Mouse (Mus musculus): ENCODE measurements around the gene Ube2j1. TPM values are rescaled to one million over a fixed set of nuclear protein-coding genes. Genes with fewer than 3 reads are reported as not detected.

Gene Ube2j1
- polyA plus RNA-seq, 1 experiment from 2014 or later = 43.6 TPM

DNA sequence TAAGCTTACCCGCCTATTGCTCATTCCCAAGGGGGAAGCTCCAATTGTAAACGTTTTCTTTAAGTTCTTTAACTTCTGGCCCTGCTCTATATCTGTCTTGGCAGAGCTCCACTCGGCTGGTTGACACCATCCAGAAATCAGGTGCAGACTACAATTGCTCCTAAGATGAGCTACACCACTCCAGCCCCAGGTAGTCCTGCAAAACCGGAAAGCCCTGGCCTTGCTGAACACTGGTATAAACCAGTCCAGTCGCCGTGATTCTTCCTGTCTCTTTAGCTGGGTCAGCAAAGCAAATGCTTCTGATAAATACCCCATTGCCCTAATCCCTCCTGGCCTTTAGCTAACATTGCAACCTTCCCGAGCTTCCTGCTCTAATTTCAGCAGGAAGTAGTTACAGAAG is 29.9 kb downstream of the Ube2j1 start:
- no peaks in the 10 kb centered on the region for H3K36me3 ChIP-seq (ENCODE audit: control insufficient read depth, insufficient read depth, low read length)
- H3K4me2 ChIP-seq (replicated peaks; ENCODE audit: low read depth, low read length) = no peak overlapping the region
- H3K27ac ChIP-seq (ENCODE audit: low read depth, low read length) = no peak overlapping the region
- no peak overlapping the region for H3K9ac ChIP-seq (ENCODE audit: low read depth, low read length)
- H3K9me3 ChIP-seq (ENCODE audit: control insufficient read depth, low read length) = no peaks in the 10 kb centered on the region
- WGBS = 45% methylated on average over 7 of the region's 7 CpGs
- no peaks in the 10 kb centered on the region for H3K4me1 ChIP-seq (ENCODE audit: control insufficient read depth, insufficient read depth, low read length)
- H3K4me3 ChIP-seq (ENCODE audit: low read length) = no peak overlapping the region
- no peak for ATAC-seq (ENCODE audit: low FRiP score, low TSS enrichment)
- no peaks in the 10 kb centered on the region for H3K27me3 ChIP-seq (ENCODE audit: control insufficient read depth, insufficient read depth, low read length)

DNA sequence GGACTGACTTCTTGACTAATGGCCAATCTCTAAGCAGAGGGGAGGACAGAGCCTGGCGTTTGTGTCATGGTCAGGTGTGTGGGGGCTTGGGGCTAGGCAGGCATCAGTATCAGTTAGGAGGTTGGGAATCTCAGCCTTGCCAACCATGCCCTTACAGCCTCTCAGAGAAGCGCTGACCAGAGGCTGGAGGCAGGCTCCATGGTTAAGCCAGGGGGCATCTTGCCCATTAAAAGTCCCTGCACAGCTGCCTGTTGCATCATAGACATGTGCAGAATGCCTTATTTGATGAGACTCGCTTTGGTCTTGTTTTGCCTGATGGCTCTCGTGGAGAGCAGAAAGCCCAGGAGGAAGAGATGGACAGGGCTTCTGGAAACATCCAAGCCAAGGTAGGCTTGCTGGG is 31.8 kb downstream of the Ube2j1 start, which contains the start of gene Gabrr2:
TSS of gene Gabrr2 (plus strand) at position 19 of the 400 bp plus-strand sequence.
- 83% methylated on average over 4 of the region's 4 CpGs for WGBS
- no peak within 1 kb of the TSS for H3K27ac ChIP-seq (ENCODE audit: low read depth, low read length)
- no peak for ATAC-seq (ENCODE audit: low FRiP score, low TSS enrichment)
- no peaks in the 10 kb centered on the region for H3K4me1 ChIP-seq (ENCODE audit: control insufficient read depth, insufficient read depth, low read length)
- no peaks in the 10 kb centered on the region for H3K36me3 ChIP-seq (ENCODE audit: control insufficient read depth, insufficient read depth, low read length)
- H3K4me2 ChIP-seq (replicated peaks; ENCODE audit: low read depth, low read length) = no peak within 1 kb of the TSS
- no peak within 1 kb of the TSS for H3K9ac ChIP-seq (ENCODE audit: low read depth, low read length)
- no peak within 1 kb of the TSS for H3K4me3 ChIP-seq (ENCODE audit: low read length)
- H3K27me3 ChIP-seq (ENCODE audit: control insufficient read depth, insufficient read depth, low read length) = no peaks in the 10 kb centered on the region
- no peaks in the 10 kb centered on the region for H3K9me3 ChIP-seq (ENCODE audit: control insufficient read depth, low read length)

DNA sequence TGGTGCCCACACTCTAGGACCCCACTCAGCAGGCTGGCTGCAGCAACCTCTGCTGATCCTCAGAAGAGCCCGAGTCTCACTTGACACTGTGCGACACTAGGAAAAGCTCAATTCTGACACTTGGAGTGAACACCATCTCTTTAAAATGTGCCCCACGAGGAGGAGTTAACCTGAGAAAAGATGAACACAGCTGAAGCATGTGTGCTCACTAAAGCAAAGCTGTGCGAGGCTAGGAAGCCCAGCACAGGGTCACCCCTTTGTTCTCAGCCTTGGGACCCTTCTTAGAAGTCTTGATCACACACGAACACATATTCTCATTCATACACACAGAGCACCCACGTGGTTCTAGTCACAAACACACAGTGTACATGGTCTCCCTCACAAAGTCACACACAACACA is 33.8 kb downstream of the Ube2j1 start:
- 71% methylated on average over 6 of the region's 6 CpGs for WGBS

DNA sequence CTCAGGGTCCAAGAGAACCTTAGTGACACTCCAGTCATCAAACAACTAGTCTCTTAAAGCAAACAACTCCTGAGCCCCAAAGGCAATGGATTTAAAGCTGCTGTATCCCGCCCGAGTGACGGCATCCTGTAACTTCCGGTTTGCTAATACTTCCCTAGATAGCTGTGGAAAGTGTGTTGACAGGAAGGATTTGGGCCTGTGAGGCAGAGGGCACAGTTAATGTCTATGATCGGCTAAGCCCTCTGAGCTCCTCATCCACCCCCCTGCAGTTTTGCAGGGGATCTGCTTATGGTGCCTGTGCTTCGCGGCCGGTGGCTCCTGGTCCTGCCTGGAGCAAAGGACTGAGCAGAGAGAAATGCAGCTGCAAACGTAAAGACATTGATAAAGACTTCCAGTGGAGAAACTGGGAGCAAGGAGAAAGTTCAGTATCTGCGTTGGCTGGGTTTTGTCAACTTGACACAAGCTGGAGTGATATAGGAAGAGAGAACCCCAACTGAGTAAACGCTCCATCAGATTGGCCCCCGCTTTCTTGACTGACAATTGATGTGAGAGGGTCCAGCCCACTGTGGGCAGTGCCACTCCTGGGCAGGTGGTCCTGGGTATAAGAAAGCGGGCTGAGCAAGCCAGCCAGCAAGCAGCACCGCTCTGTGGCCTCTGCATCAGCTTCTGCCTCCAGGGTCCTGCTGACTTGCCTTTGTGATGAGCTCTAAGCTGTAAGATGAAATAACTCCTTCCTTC is 35.2 kb downstream of the Ube2j1 start:
- 72% methylated on average over 14 of the region's 14 CpGs for WGBS
- no peak overlapping the region for H3K4me2 ChIP-seq (replicated peaks; ENCODE audit: low read depth, low read length)

More for the DNA sequence above, 33.8 kb downstream of the Ube2j1 start:
- Histone ChIP-seq H3K4me1 (ENCODE audit: control insufficient read depth, insufficient read depth, low read length) (no peaks in the 10 kb centered on the region), H3K27ac (ENCODE audit: low read depth, low read length) (no peak overlapping the region), H3K27me3 (ENCODE audit: control insufficient read depth, insufficient read depth, low read length) (no peaks in the 10 kb centered on the region), H3K36me3 (ENCODE audit: control insufficient read depth, insufficient read depth, low read length) (no peaks in the 10 kb centered on the region), H3K9me3 (ENCODE audit: control insufficient read depth, low read length) (no peaks in the 10 kb centered on the region), H3K9ac (ENCODE audit: low read depth, low read length) (no peak overlapping the region), H3K4me3 (ENCODE audit: low read length) (no peak overlapping the region), H3K4me2 (replicated peaks; ENCODE audit: low read depth, low read length) (no peak overlapping the region)
- ATAC-seq (ENCODE audit: low FRiP score, low TSS enrichment) = no peak

DNA sequence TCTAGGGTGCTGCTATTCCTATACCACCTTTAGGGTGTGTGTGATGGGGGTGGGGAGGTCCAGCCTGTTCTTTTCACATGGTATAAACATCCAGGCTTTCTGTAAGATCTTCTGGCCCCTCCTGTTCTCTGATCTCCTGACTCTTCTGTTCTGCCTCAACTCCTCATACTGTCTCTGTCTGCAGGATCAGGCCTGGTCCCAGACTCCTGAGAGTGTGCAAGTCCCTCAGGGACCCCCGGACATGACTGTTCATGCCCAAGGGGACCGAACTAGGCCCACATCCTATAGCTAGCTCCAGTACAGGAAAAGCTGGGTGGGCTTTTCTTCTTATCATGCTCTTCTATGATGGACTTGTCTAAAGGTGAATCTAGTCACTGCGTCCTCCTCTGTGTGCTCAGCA is 36.1 kb downstream of the Ube2j1 start:
- H3K4me1 ChIP-seq (ENCODE audit: control insufficient read depth, insufficient read depth, low read length) = no peaks in the 10 kb centered on the region
- no peaks in the 10 kb centered on the region for H3K36me3 ChIP-seq (ENCODE audit: control insufficient read depth, insufficient read depth, low read length)
- no peak overlapping the region for H3K4me3 ChIP-seq (ENCODE audit: low read length)
- no peak overlapping the region for H3K27ac ChIP-seq (ENCODE audit: low read depth, low read length)
- H3K9ac ChIP-seq (ENCODE audit: low read depth, low read length) = no peak overlapping the region
- H3K9me3 ChIP-seq (ENCODE audit: control insufficient read depth, low read length) = no peaks in the 10 kb centered on the region
- no peak for ATAC-seq (ENCODE audit: low FRiP score, low TSS enrichment)
- no peaks in the 10 kb centered on the region for H3K27me3 ChIP-seq (ENCODE audit: control insufficient read depth, insufficient read depth, low read length)
- WGBS = 90% methylated on average over 3 of the region's 3 CpGs
- H3K4me2 ChIP-seq (replicated peaks; ENCODE audit: low read depth, low read length) = no peak overlapping the region

More for the DNA sequence above, 35.2 kb downstream of the Ube2j1 start:
- no peaks in the 10 kb centered on the region for H3K4me1 ChIP-seq (ENCODE audit: control insufficient read depth, insufficient read depth, low read length)
- no peaks in the 10 kb centered on the region for H3K9me3 ChIP-seq (ENCODE audit: control insufficient read depth, low read length)
- H3K9ac ChIP-seq (ENCODE audit: low read depth, low read length) = no peak overlapping the region
- no peak overlapping the region for H3K4me3 ChIP-seq (ENCODE audit: low read length)
- no peak for ATAC-seq (ENCODE audit: low FRiP score, low TSS enrichment)
- no peaks in the 10 kb centered on the region for H3K27me3 ChIP-seq (ENCODE audit: control insufficient read depth, insufficient read depth, low read length)
- H3K27ac ChIP-seq (ENCODE audit: low read depth, low read length) = no peak overlapping the region
- H3K36me3 ChIP-seq (ENCODE audit: control insufficient read depth, insufficient read depth, low read length) = no peaks in the 10 kb centered on the region

DNA sequence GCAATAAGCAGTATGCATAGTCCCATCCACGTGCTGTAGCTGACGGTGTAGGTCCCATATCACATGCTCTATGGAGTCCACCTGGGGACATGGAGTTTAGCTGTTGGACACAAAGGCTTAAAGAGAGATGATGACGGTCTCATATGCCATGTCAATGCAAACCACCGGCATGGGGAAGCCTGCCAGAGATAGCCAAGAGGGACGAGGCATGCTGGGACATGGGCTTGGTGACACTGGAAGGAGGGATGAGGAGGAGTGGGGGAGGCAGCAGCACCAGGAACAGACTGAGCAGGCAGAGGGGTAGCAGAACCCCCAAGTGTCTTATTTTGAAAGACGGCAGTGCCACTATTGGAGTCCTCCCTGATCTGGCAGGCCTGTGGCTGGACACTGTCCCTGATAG is 36.6 kb downstream of the Ube2j1 start:
- H3K27me3 ChIP-seq (ENCODE audit: control insufficient read depth, insufficient read depth, low read length) = no peaks in the 10 kb centered on the region
- no peak overlapping the region for H3K4me3 ChIP-seq (ENCODE audit: low read length)
- no peak overlapping the region for H3K9ac ChIP-seq (ENCODE audit: low read depth, low read length)
- ATAC-seq (ENCODE audit: low FRiP score, low TSS enrichment) = no peak
- 92% methylated on average over 6 of the region's 6 CpGs for WGBS
- no peaks in the 10 kb centered on the region for H3K9me3 ChIP-seq (ENCODE audit: control insufficient read depth, low read length)
- no peak overlapping the region for H3K27ac ChIP-seq (ENCODE audit: low read depth, low read length)
- H3K36me3 ChIP-seq (ENCODE audit: control insufficient read depth, insufficient read depth, low read length) = no peaks in the 10 kb centered on the region
- no peak overlapping the region for H3K4me2 ChIP-seq (replicated peaks; ENCODE audit: low read depth, low read length)
- no peaks in the 10 kb centered on the region for H3K4me1 ChIP-seq (ENCODE audit: control insufficient read depth, insufficient read depth, low read length)

DNA sequence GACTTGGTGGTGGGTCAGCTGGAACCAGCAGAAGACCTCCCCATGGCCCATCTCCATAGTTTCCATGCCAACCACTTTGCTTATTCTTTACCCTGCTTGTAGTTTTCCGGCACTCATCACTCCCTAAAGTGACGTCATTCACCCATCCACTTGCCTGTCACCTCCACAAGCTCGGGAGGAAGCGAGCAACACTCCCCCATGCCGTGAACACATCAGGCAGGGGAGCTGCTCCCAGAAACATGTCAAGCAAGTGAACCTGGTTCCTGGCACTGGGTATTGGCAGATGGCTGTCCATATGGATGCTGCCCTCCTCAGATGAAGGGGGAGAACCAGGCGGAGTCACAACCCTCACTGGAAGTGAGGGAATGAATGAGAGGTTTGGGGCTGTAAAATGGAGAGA is 37.7 kb downstream of the Ube2j1 start:
- no peaks in the 10 kb centered on the region for H3K9me3 ChIP-seq (ENCODE audit: control insufficient read depth, low read length)
- no peak overlapping the region for H3K27ac ChIP-seq (ENCODE audit: low read depth, low read length)
- H3K4me3 ChIP-seq (ENCODE audit: low read length) = no peak overlapping the region
- ATAC-seq (ENCODE audit: low FRiP score, low TSS enrichment) = no peak
- no peaks in the 10 kb centered on the region for H3K4me1 ChIP-seq (ENCODE audit: control insufficient read depth, insufficient read depth, low read length)
- 59% methylated on average over 6 of the region's 6 CpGs for WGBS
- H3K27me3 ChIP-seq (ENCODE audit: control insufficient read depth, insufficient read depth, low read length) = no peaks in the 10 kb centered on the region
- H3K9ac ChIP-seq (ENCODE audit: low read depth, low read length) = no peak overlapping the region
- H3K36me3 ChIP-seq (ENCODE audit: control insufficient read depth, insufficient read depth, low read length) = no peaks in the 10 kb centered on the region
- no peak overlapping the region for H3K4me2 ChIP-seq (replicated peaks; ENCODE audit: low read depth, low read length)

DNA sequence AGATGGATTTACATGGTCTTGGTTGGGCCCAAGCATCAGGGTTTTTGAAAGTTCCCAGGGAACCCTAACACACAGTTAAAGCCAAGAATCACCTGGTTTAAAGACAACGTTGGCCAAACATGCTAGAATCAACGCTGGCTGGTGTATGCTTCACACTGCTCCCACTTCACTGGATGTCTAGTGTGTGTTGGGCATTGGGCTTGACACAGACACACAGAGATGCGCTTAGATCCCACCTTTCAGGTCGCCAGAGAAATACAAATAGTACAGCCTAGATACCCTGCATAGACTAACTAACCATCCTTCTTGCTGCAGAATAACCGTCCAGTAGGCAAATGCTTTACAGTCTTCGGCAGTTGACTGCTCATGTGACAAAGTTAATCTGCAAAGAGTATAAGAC is 39.1 kb downstream of the Ube2j1 start:
- Histone ChIP-seq H3K9ac (ENCODE audit: low read depth, low read length) (no peak overlapping the region), H3K4me1 (ENCODE audit: control insufficient read depth, insufficient read depth, low read length) (no peaks in the 10 kb centered on the region), H3K4me3 (ENCODE audit: low read length) (no peak overlapping the region), H3K4me2 (replicated peaks; ENCODE audit: low read depth, low read length) (no peak overlapping the region), H3K27ac (ENCODE audit: low read depth, low read length) (no peak overlapping the region), H3K27me3 (ENCODE audit: control insufficient read depth, insufficient read depth, low read length) (no peaks in the 10 kb centered on the region), H3K36me3 (ENCODE audit: control insufficient read depth, insufficient read depth, low read length) (no peaks in the 10 kb centered on the region), H3K9me3 (ENCODE audit: control insufficient read depth, low read length) (no peaks in the 10 kb centered on the region)
- 89% methylated on average over 6 of the region's 6 CpGs for WGBS
- no peak for ATAC-seq (ENCODE audit: low FRiP score, low TSS enrichment)

DNA sequence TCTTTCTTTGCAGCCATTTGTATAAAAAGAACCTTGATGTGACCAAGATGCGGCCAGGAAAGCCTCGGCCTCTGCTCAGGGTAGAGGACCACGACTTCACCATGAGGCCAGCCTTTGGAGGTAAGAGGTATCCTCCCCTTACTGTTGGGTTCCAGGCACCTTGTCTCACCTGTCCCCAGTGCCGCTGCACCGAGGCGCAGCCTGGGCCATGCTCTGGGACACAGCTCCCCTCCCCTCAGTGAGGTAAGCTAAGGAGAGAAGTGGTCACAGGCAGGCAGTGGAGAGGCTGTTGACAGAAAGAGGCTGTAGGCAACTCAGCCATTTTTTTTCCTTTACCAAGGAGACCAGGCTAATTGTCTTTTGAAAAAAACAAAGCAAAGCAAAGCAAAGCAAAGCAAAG is 40.1 kb downstream of the Ube2j1 start:
- no peak overlapping the region for H3K4me2 ChIP-seq (replicated peaks; ENCODE audit: low read depth, low read length)
- no peak for ATAC-seq (ENCODE audit: low FRiP score, low TSS enrichment)
- no peaks in the 10 kb centered on the region for H3K9me3 ChIP-seq (ENCODE audit: control insufficient read depth, low read length)
- no peak overlapping the region for H3K27ac ChIP-seq (ENCODE audit: low read depth, low read length)
- no peak overlapping the region for H3K4me3 ChIP-seq (ENCODE audit: low read length)
- H3K36me3 ChIP-seq (ENCODE audit: control insufficient read depth, insufficient read depth, low read length) = no peaks in the 10 kb centered on the region
- whole genome bisulfite sequencing = 90% methylated on average over 6 of the region's 6 CpGs
- no peaks in the 10 kb centered on the region for H3K27me3 ChIP-seq (ENCODE audit: control insufficient read depth, insufficient read depth, low read length)
- H3K9ac ChIP-seq (ENCODE audit: low read depth, low read length) = no peak overlapping the region
- H3K4me1 ChIP-seq (ENCODE audit: control insufficient read depth, insufficient read depth, low read length) = no peaks in the 10 kb centered on the region
